Mouse (Mus musculus) neural tube, embryonic 12.5 days (tissue): ENCODE measurements around the gene Ankrd36. TPM values are rescaled to one million over a fixed set of nuclear protein-coding genes. Genes with fewer than 3 reads are reported as not detected.

Experiments used
- ATAC-seq: fragments of 200-750 bp; cut with Nextera tagmentation; 2 replicates; pipeline ENCODE4 v1.8.0; 2017; ENCODE audit warnings: low read depth, mild to moderate bottlenecking, moderate TSS enrichment, moderate library complexity; ENCODE audit not compliant: low FRiP score
- H3K27ac ChIP-seq: fragments of 300-500 bp; sonication (generic); 2 replicates; pipeline ENCODE4 v1.5.1; 2016
- H3K27me3 ChIP-seq: fragments of 300-500 bp; sonication (generic); replicated peaks from 2 replicates; pipeline ENCODE4 v1.6.1; 2016; ENCODE audit warnings: mild to moderate bottlenecking
- H3K36me3 ChIP-seq: fragments of 300-500 bp; sonication (generic); 2 replicates; pipeline ENCODE4 v1.6.1; 2016; ENCODE audit warnings: mild to moderate bottlenecking
- H3K4me1 ChIP-seq: fragments of 300-500 bp; sonication (generic); 2 replicates; pipeline ENCODE4 v1.6.1; 2016
- H3K4me2 ChIP-seq: fragments of 300-500 bp; sonication (generic); replicated peaks from 2 replicates; pipeline ENCODE4 v1.6.1; 2016; ENCODE audit warnings: mild to moderate bottlenecking
- H3K4me3 ChIP-seq: fragments of 300-500 bp; sonication (generic); 2 replicates; pipeline ENCODE4 v1.5.1; 2016
- H3K9ac ChIP-seq: fragments of 300-500 bp; sonication (generic); 2 replicates; pipeline ENCODE4 v1.6.1; 2016; ENCODE audit warnings: mild to moderate bottlenecking
- H3K9me3 ChIP-seq: fragments of 300-500 bp; sonication (generic); 2 replicates; pipeline ENCODE4 v1.6.1; 2016; ENCODE audit warnings: mild to moderate bottlenecking
- WGBS: fragments of 180-500 bp; shearing (Covaris S2); methylation state at CpG from one replicate; pipeline ENCODE4 v1.1.7; 2016; 5-methylcytosine and 5-hydroxymethylcytosine counted together
- polyA plus RNA-seq: library from polyadenylated mRNA; unstranded; fragments of >200 nt; fragmentation: Nextera tagmentation; extraction: Ambion mirVana; gene quantifications from 2 replicates; pipeline ENCODE4 v1.2.1, GENCODE M21; 2016

Ankrd36 gene
- polyA plus RNA-seq, 1 experiment from 2014 or later, result not detected

- Histone ChIP-seq H3K4me1 (0 out of 2 replicates have a peak, but pooled peaks cover 4% of the 10 kb centered on the region), H3K9ac (no peak overlapping the region), H3K9me3 (no peaks in the 10 kb centered on the region), H3K27me3 (no peaks in the 10 kb centered on the region), H3K4me2 (no peak overlapping the region), H3K36me3 (no peaks in the 10 kb centered on the region), H3K27ac (no peak overlapping the region), H3K4me3 (no peak overlapping the region)
- WGBS, result 84% methylated on average over 3 of the region's 3 CpGs
- ATAC-seq, result no peak
These were observed 9.2 kb upstream of the Ankrd36 start for GRCm38 (mm10) chr11:5560273-5560672.

- no peak overlapping the region for H3K4me3 ChIP-seq
- H3K36me3 ChIP-seq, result no peaks in the 10 kb centered on the region
- 43% methylated on average over 9 of the region's 9 CpGs for WGBS
- H3K9me3 ChIP-seq, result no peaks in the 10 kb centered on the region
- H3K4me2 ChIP-seq, result no peak overlapping the region
- no peak for ATAC-seq
- H3K27me3 ChIP-seq, result no peaks in the 10 kb centered on the region
- 0 out of 2 replicates have a peak, but pooled peaks cover 4% of the 10 kb centered on the region for H3K4me1 ChIP-seq
- H3K9ac ChIP-seq, result no peak overlapping the region
- no peak overlapping the region for H3K27ac ChIP-seq
These were observed 6.7 kb upstream of the Ankrd36 start for GRCm38 (mm10) chr11:5562625-5563268.

- Histone ChIP-seq H3K27me3 (no peaks in the 10 kb centered on the region), H3K9me3 (no peaks in the 10 kb centered on the region), H3K4me2 (no peak overlapping the region), H3K27ac (no peak overlapping the region), H3K9ac (no peak overlapping the region), H3K36me3 (no peaks in the 10 kb centered on the region), H3K4me3 (no peak overlapping the region), H3K4me1 (0 out of 2 replicates have a peak, but pooled peaks cover 4% of the 10 kb centered on the region)
- 74% methylated on average over 6 of the region's 6 CpGs for WGBS
- no peak for ATAC-seq
These were observed 5.6 kb upstream of the Ankrd36 start for GRCm38 (mm10) chr11:5563898-5564297.

- no peak overlapping the region for H3K9ac ChIP-seq
- no peak overlapping the region for H3K4me2 ChIP-seq
- H3K36me3 ChIP-seq, result no peaks in the 10 kb centered on the region
- H3K27ac ChIP-seq, result no peak overlapping the region
- no peaks in the 10 kb centered on the region for H3K9me3 ChIP-seq
- 0 out of 2 replicates have a peak, but pooled peaks cover 4% of the 10 kb centered on the region for H3K4me1 ChIP-seq
- no peak overlapping the region for H3K4me3 ChIP-seq
- no peaks in the 10 kb centered on the region for H3K27me3 ChIP-seq
- ATAC-seq, result no peak
- 88% methylated on average over 3 of the region's 3 CpGs for WGBS
These were observed 3.9 kb upstream of the Ankrd36 start for GRCm38 (mm10) chr11:5565596-5565995.

- Histone ChIP-seq H3K9me3 (no peaks in the 10 kb centered on the region), H3K27me3 (no peaks in the 10 kb centered on the region), H3K4me3 (no peak overlapping the region), H3K36me3 (no peaks in the 10 kb centered on the region), H3K4me1 (0 out of 2 replicates have a peak, but pooled peaks cover 4% of the 10 kb centered on the region), H3K27ac (no peak overlapping the region), H3K9ac (no peak overlapping the region), H3K4me2 (no peak overlapping the region)
- no peak for ATAC-seq
- WGBS, result 77% methylated on average over 2 of the region's 2 CpGs
These were observed 3.0 kb upstream of the Ankrd36 start for GRCm38 (mm10) chr11:5566506-5566905.

GRCm38 (mm10) chr11:5567654-5568053 is 1.8 kb upstream of the Ankrd36 start:
- H3K4me1 ChIP-seq, result 0 out of 2 replicates have a peak, but pooled peaks cover 4% of the 10 kb centered on the region
- H3K4me2 ChIP-seq, result no peak overlapping the region
- no peaks in the 10 kb centered on the region for H3K9me3 ChIP-seq
- ATAC-seq, result no peak
- no peak overlapping the region for H3K9ac ChIP-seq
- no peak overlapping the region for H3K4me3 ChIP-seq
- H3K36me3 ChIP-seq, result no peaks in the 10 kb centered on the region
- WGBS, result 92% methylated on average over 6 of the region's 6 CpGs
- H3K27me3 ChIP-seq, result no peaks in the 10 kb centered on the region
- H3K27ac ChIP-seq, result no peak overlapping the region

GRCm38 (mm10) chr11:5568082-5568481 is 1.4 kb upstream of the Ankrd36 start:
- Histone ChIP-seq H3K27me3 (no peaks in the 10 kb centered on the region), H3K4me2 (no peak overlapping the region), H3K4me3 (no peak overlapping the region), H3K9me3 (no peaks in the 10 kb centered on the region), H3K4me1 (no peaks in the 10 kb centered on the region), H3K36me3 (no peaks in the 10 kb centered on the region), H3K27ac (no peak overlapping the region), H3K9ac (no peak overlapping the region)
- WGBS, result 86% methylated on average over 5 of the region's 5 CpGs
- ATAC-seq, result no peak

GRCm38 (mm10) chr11:5571856-5572255 is 2.4 kb downstream of the Ankrd36 start:
- Histone ChIP-seq H3K27me3 (no peaks in the 10 kb centered on the region), H3K4me2 (no peak overlapping the region), H3K9me3 (no peaks in the 10 kb centered on the region), H3K4me1 (no peaks in the 10 kb centered on the region), H3K27ac (no peak overlapping the region), H3K4me3 (no peak overlapping the region), H3K36me3 (no peaks in the 10 kb centered on the region), H3K9ac (no peak overlapping the region)
- WGBS, result 92% methylated on average over 4 of the region's 4 CpGs
- ATAC-seq, result no peak

GRCm38 (mm10) chr11:5573821-5574220 is 4.3 kb downstream of the Ankrd36 start:
- Histone ChIP-seq H3K4me1 (no peaks in the 10 kb centered on the region), H3K9me3 (no peaks in the 10 kb centered on the region), H3K27me3 (no peaks in the 10 kb centered on the region), H3K36me3 (no peaks in the 10 kb centered on the region), H3K9ac (no peak overlapping the region), H3K27ac (no peak overlapping the region), H3K4me2 (no peak overlapping the region), H3K4me3 (no peak overlapping the region)
- no peak for ATAC-seq
- 86% methylated on average over 2 of the region's 2 CpGs for WGBS

- 79% methylated on average over 6 of the region's 6 CpGs for WGBS
These were observed 5.6 kb downstream of the Ankrd36 start for GRCm38 (mm10) chr11:5575046-5575445.

GRCm38 (mm10) chr11:5592336-5592735 is 22.9 kb downstream of the Ankrd36 start:
- Histone ChIP-seq H3K36me3 (no peaks in the 10 kb centered on the region), H3K4me3 (no peak overlapping the region), H3K9me3 (no peaks in the 10 kb centered on the region), H3K4me1 (no peaks in the 10 kb centered on the region), H3K27ac (no peak overlapping the region), H3K4me2 (no peak overlapping the region), H3K27me3 (no peaks in the 10 kb centered on the region), H3K9ac (no peak overlapping the region)
- ATAC-seq, result no peak
- WGBS, result 76% methylated on average over 6 of the region's 6 CpGs

More at GRCm38 (mm10) chr11:5575046-5575445, 5.6 kb downstream of the Ankrd36 start:
- Histone ChIP-seq H3K4me2 (no peak overlapping the region), H3K27me3 (no peaks in the 10 kb centered on the region), H3K9me3 (no peaks in the 10 kb centered on the region), H3K4me3 (no peak overlapping the region), H3K27ac (no peak overlapping the region), H3K4me1 (no peaks in the 10 kb centered on the region), H3K9ac (no peak overlapping the region), H3K36me3 (no peaks in the 10 kb centered on the region)
- ATAC-seq, result no peak

- no peak overlapping the region for H3K4me3 ChIP-seq
- H3K9ac ChIP-seq, result no peak overlapping the region
- 83% methylated on average over 4 of the region's 4 CpGs for WGBS
- H3K4me1 ChIP-seq, result no peaks in the 10 kb centered on the region
- H3K36me3 ChIP-seq, result no peaks in the 10 kb centered on the region
- H3K4me2 ChIP-seq, result no peak overlapping the region
- no peak for ATAC-seq
- no peaks in the 10 kb centered on the region for H3K9me3 ChIP-seq
- no peak overlapping the region for H3K27ac ChIP-seq
- H3K27me3 ChIP-seq, result no peaks in the 10 kb centered on the region
These were observed 25.9 kb downstream of the Ankrd36 start for GRCm38 (mm10) chr11:5595381-5595791.

GRCm38 (mm10) chr11:5595792-5596191 is 26.3 kb downstream of the Ankrd36 start:
- Histone ChIP-seq H3K9ac (no peak overlapping the region), H3K9me3 (no peaks in the 10 kb centered on the region), H3K4me2 (no peak overlapping the region), H3K27me3 (no peaks in the 10 kb centered on the region), H3K27ac (no peak overlapping the region), H3K36me3 (no peaks in the 10 kb centered on the region), H3K4me3 (no peak overlapping the region), H3K4me1 (no peaks in the 10 kb centered on the region)
- 91% methylated on average over 5 of the region's 5 CpGs for WGBS
- no peak for ATAC-seq
